Comparison of ENCODE assay signal across 8 mouse cellular contexts in the genomic region with DNA sequence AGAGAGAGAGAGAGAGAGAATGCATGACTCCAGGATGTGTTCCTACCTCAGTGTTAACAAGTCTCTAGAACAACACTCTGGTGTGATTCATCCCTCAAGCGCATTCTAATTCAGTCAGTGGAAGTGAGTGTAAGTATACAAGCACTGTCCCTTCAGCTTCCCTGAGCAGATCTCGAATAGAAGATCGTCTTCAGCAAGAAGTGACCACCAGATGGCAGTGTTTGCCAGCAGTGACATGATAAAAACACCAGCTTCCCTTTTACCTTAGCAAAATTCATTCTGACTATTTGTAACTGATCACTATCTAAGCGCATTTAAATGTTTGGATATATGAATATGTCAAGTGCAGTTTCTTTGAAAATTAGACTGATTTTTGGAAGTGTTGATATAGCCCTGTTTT. TPM values are rescaled to one million over a fixed set of nuclear protein-coding genes. Genes with fewer than 3 reads are reported as not detected.
DNase-seq lines count a peak whose midpoint lies in the region; ATAC-seq lines count a peak whose summit lies in the region.

No protein-coding gene starts in this region.

- intact Hi-C loops in left cerebral cortex, postnatal 36 days (cut with DNase I), result loop anchor here (2.0 to 10.0 kb wide), 4 partner anchors 170 to 353 kb away; a partner anchor contains a TSS

- peak; percentile 78 for ATAC-seq in monocyte, adult 5-6 weeks (replicated peaks; ENCODE audit: insufficient number of reproducible peaks, low FRiP score, low TSS enrichment, poor library complexity, severe bottlenecking)

- peak; percentile 44 to 52 for DNase-seq in urinary bladder, adult 18-20 months (ENCODE audit: low spot score in 2 of 2)
- no peak for DNase-seq in urinary bladder, adult 2 months (ENCODE audit: low spot score)
- peak; percentile 90 to 94 for DNase-seq in cerebellum, postnatal 10 days
- DNase-seq in gastrocnemius, adult 18-20 months (ENCODE audit: low spot score), result peak; percentile 73
- peak; percentile 56 to 75 for DNase-seq in kidney, adult 8-10 months
- DNase-seq in left cerebral cortex, postnatal 36 days (ENCODE audit: low spot score in 2 of 2), result peak; percentile 70 to 84
- DNase-seq in spleen, postnatal 14 days (ENCODE audit: low spot score in 2 of 2), result peak; percentile 45 to 70

RNA-seq across cellular contexts. Expression of a gene that starts 8.1 kb away (rescaled TPM):
- 1.6 and 1.8 TPM in 2 replicates for polyA plus RNA-seq in urinary bladder, adult 2 months (2012; rRNA removed)
- under 1 TPM; 0.43 to 0.64 TPM for total RNA-seq in gastrocnemius, adult 18-20 months (2021)
- 10 to 100 TPM; 64.0 to 72.6 TPM for total RNA-seq in left cerebral cortex, postnatal 36 days (2021)
- total RNA-seq in monocyte, adult 5-6 weeks (2017), result not detected in 3 replicates

RNA-seq across cellular contexts. Expression of a gene that starts 20.2 kb away (rescaled TPM):
- 25.1 and 32.0 TPM in 2 replicates for polyA plus RNA-seq in urinary bladder, adult 2 months (2012; rRNA removed)
- total RNA-seq in gastrocnemius, adult 18-20 months (2021), result 10 to 100 TPM; 12.3 to 14.0 TPM
- 10 to 100 TPM; 17.2 to 19.0 TPM for total RNA-seq in left cerebral cortex, postnatal 36 days (2021)
- total RNA-seq in monocyte, adult 5-6 weeks (2017), result 18.5 to 39.8 TPM (median 21.4 TPM) in 3 replicates

Comparison
In these comparisons a context has a peak if more than half of its experiments do, and no peak if none do; other contexts are left out.
1. RNA of a gene that starts 8.1 kb away (total RNA-seq): 64.0 to 72.6 TPM in left cerebral cortex, postnatal 36 days; 0.43 to 0.64 TPM in gastrocnemius, adult 18-20 months and not detected in monocyte, adult 5-6 weeks; every median in the first group is over 10 times any median in the second.